Mouse (Mus musculus) MEL (cell line): ENCODE data around the gene Tnfsf12. TPM values are rescaled to one million over a fixed set of nuclear protein-coding genes. Genes with fewer than 3 reads are reported as not detected.

Experiments
- DNase-seq: peaks from one replicate; pipeline ENCODE4 v3.0.0; 2011; ENCODE audit warnings: low read depth, low spot score
- H3K27ac ChIP-seq: 2 replicates; pipeline ENCODE4 v1.5.1; 2012; ENCODE audit warnings: low read depth, mild to moderate bottlenecking, control low read depth, low read length, moderate library complexity; ENCODE audit not compliant: control insufficient read depth
- H3K27me3 ChIP-seq, 2 experiments: fragments of 150-350 bp in 1 of 2; sonication (generic) in 1 of 2; 2 replicates each; pipeline ENCODE4 v1.6.1; 2012; ENCODE audit warnings: low read length in 2 of 2, mild to moderate bottlenecking in 2 of 2, improper control_type of control experiment in 1 of 2, moderate library complexity in 1 of 2; ENCODE audit not compliant: insufficient read depth in 2 of 2, control insufficient read depth in 1 of 2
- H3K36me3 ChIP-seq, 2 experiments: 2 replicates each; pipeline ENCODE4 v1.6.1; 2012 to 2014; ENCODE audit warnings: low read length in 2 of 2, improper control_type of control experiment in 1 of 2, inconsistent platforms in 1 of 2, mild to moderate bottlenecking in 1 of 2; ENCODE audit not compliant: insufficient read depth in 2 of 2, control insufficient read depth in 1 of 2
- H3K4me1 ChIP-seq, 2 experiments: fragments of 150-350 bp in 1 of 2; sonication (generic) in 1 of 2; 2 replicates each; pipeline ENCODE4 v1.6.1; 2012; ENCODE audit warnings: low read length in 2 of 2, improper control_type of control experiment in 1 of 2, mild to moderate bottlenecking in 1 of 2; ENCODE audit not compliant: insufficient read depth in 2 of 2, control insufficient read depth in 1 of 2
- H3K4me3 ChIP-seq, 2 experiments: fragments of 150-350 bp in 1 of 2; sonication (generic) in 1 of 2; 2 replicates each; pipeline ENCODE4 v1.5.1; 2012; ENCODE audit warnings: low read depth in 2 of 2, low read length in 2 of 2, mild to moderate bottlenecking in 2 of 2, moderate library complexity in 2 of 2, control low read depth in 1 of 2, improper control_type of control experiment in 1 of 2; ENCODE audit not compliant: control insufficient read depth in 1 of 2, insufficient read depth in 1 of 2
- H3K79me2 ChIP-seq: 2 replicates; pipeline ENCODE4 v1.6.1; 2012; ENCODE audit warnings: mild to moderate bottlenecking, low read length, moderate library complexity; ENCODE audit not compliant: control insufficient read depth, poor library complexity, insufficient read depth
- H3K9ac ChIP-seq: 2 replicates; pipeline ENCODE4 v1.6.1; 2012; ENCODE audit warnings: low read depth, mild to moderate bottlenecking, control low read depth, low read length, moderate library complexity; ENCODE audit not compliant: control insufficient read depth, poor library complexity, severe bottlenecking
- H3K9me3 ChIP-seq: fragments of 150-350 bp; sonication (generic); replicated peaks from 2 replicates; pipeline ENCODE4 v1.6.1; 2012; ENCODE audit warnings: mild to moderate bottlenecking, low read length, improper control_type of control experiment, moderate library complexity; ENCODE audit not compliant: insufficient read depth
- BHLHE40 ChIP-seq: IDR thresholded peaks from 2 replicates; pipeline ENCODE4 v1.6.1; 2012; ENCODE audit warnings: low read depth, mild to moderate bottlenecking, inconsistent platforms, low read length, improper control_type of control experiment, borderline replicate concordance
- CHD1 ChIP-seq: IDR thresholded peaks from 2 replicates; pipeline ENCODE4 v1.6.1; 2012; ENCODE audit warnings: low read depth, mild to moderate bottlenecking, inconsistent platforms, low read length, improper control_type of control experiment
- CHD2 ChIP-seq: IDR thresholded peaks from 2 replicates; pipeline ENCODE4 v1.6.1; 2011; ENCODE audit warnings: low read length, improper control_type of control experiment
- CTCF ChIP-seq, 3 experiments: IDR thresholded peaks in 2 of 3; conservative IDR thresholded peaks in 1 of 3; 2 replicates each; pipeline ENCODE4 v1.5.1; 2011 to 2012; ENCODE audit warnings: low read length in 3 of 3, low read depth in 2 of 3, mild to moderate bottlenecking in 2 of 3, improper control_type of control experiment in 1 of 3, inconsistent platforms in 1 of 3, mixed read lengths in 1 of 3, moderate library complexity in 1 of 3; ENCODE audit not compliant: control insufficient read depth in 1 of 3, insufficient read depth in 1 of 3, poor library complexity in 1 of 3, severe bottlenecking in 1 of 3
- E2F4 ChIP-seq: IDR thresholded peaks from 2 replicates; pipeline ENCODE4 v1.6.1; 2011; ENCODE audit warnings: low read depth, low read length, improper control_type of control experiment, borderline replicate concordance
- ELF1 ChIP-seq: IDR thresholded peaks from 2 replicates; pipeline ENCODE4 v1.6.1; 2014; ENCODE audit warnings: low read depth, mild to moderate bottlenecking, inconsistent platforms, low read length, improper control_type of control experiment, moderate library complexity
- EP300 ChIP-seq, 2 experiments: IDR thresholded peaks; 2 replicates each; pipeline ENCODE4 v1.6.1; 2011; ENCODE audit warnings: improper control_type of control experiment in 2 of 2, low read length in 2 of 2, low read depth in 1 of 2, mild to moderate bottlenecking in 1 of 2
- ETS1 ChIP-seq: IDR thresholded peaks from 2 replicates; pipeline ENCODE4 v1.6.1; 2012; ENCODE audit warnings: low read depth, mild to moderate bottlenecking, inconsistent platforms, low read length, improper control_type of control experiment, moderate library complexity
- GABPA ChIP-seq: IDR thresholded peaks from 2 replicates; pipeline ENCODE4 v1.6.1; 2012; ENCODE audit warnings: low read depth, mild to moderate bottlenecking, inconsistent platforms, low read length, improper control_type of control experiment, moderate library complexity
- GATA1 ChIP-seq: IDR thresholded peaks from 2 replicates; pipeline ENCODE4 v1.6.1; 2011; ENCODE audit warnings: low read depth, low read length, improper control_type of control experiment
- HCFC1 ChIP-seq: IDR thresholded peaks from 2 replicates; pipeline ENCODE4 v1.6.1; 2012; ENCODE audit warnings: low read depth, mild to moderate bottlenecking, inconsistent platforms, low read length, improper control_type of control experiment, moderate library complexity
- JUND ChIP-seq: IDR thresholded peaks from 2 replicates; pipeline ENCODE4 v1.6.1; 2011; ENCODE audit warnings: low read depth, mild to moderate bottlenecking, improper control_type of control experiment, low read length
- KAT2A ChIP-seq: conservative IDR thresholded peaks from 2 replicates; pipeline ENCODE4 v1.6.1; 2012; ENCODE audit warnings: low read depth, low read length, improper control_type of control experiment, inconsistent platforms
- MAFK ChIP-seq: IDR thresholded peaks from 2 replicates; pipeline ENCODE4 v1.6.1; 2011; ENCODE audit warnings: low read depth, mild to moderate bottlenecking, low read length, improper control_type of control experiment, borderline replicate concordance
- MAX ChIP-seq: IDR thresholded peaks from 2 replicates; pipeline ENCODE4 v1.6.1; 2011; ENCODE audit warnings: low read length, improper control_type of control experiment
- MAZ ChIP-seq: IDR thresholded peaks from 2 replicates; pipeline ENCODE4 v1.6.1; 2012; ENCODE audit warnings: low read depth, mild to moderate bottlenecking, inconsistent platforms, low read length, improper control_type of control experiment
- MEF2A ChIP-seq: IDR thresholded peaks from 2 replicates; pipeline ENCODE4 v1.6.1; 2014; ENCODE audit warnings: low read depth, mild to moderate bottlenecking, inconsistent platforms, low read length, improper control_type of control experiment; ENCODE audit not compliant: poor library complexity, insufficient replicate concordance, severe bottlenecking; ENCODE audit errors: extremely low read depth
- MXI1 ChIP-seq: IDR thresholded peaks from 2 replicates; pipeline ENCODE4 v1.6.1; 2011; ENCODE audit warnings: mild to moderate bottlenecking, low read depth, low read length, improper control_type of control experiment
- MYB ChIP-seq: IDR thresholded peaks from 2 replicates; pipeline ENCODE4 v1.6.1; 2011; ENCODE audit warnings: mild to moderate bottlenecking, low read depth, low read length, improper control_type of control experiment
- MYC ChIP-seq: IDR thresholded peaks from 2 replicates; pipeline ENCODE4 v1.6.1; 2011; ENCODE audit warnings: low read depth, mild to moderate bottlenecking, low read length, improper control_type of control experiment, moderate library complexity
- NELFE ChIP-seq: IDR thresholded peaks from 2 replicates; pipeline ENCODE4 v1.6.1; 2011; ENCODE audit warnings: low read depth, low read length, improper control_type of control experiment
- POLR2A ChIP-seq, 2 experiments: IDR thresholded peaks; 2 replicates each; pipeline ENCODE4 v1.6.1; 2011 to 2012; ENCODE audit warnings: low read length in 2 of 2, mild to moderate bottlenecking in 2 of 2, control low read depth in 1 of 2, improper control_type of control experiment in 1 of 2, low read depth in 1 of 2, moderate library complexity in 1 of 2; ENCODE audit not compliant: control insufficient read depth in 1 of 2, insufficient read depth in 1 of 2, poor library complexity in 1 of 2
- POLR2AphosphoS2 ChIP-seq: IDR thresholded peaks from 2 replicates; pipeline ENCODE4 v1.6.1; 2011; ENCODE audit warnings: low read length, improper control_type of control experiment
- POLR2AphosphoS5 ChIP-seq: IDR thresholded peaks from 2 replicates; pipeline ENCODE4 v1.6.1; 2012; ENCODE audit warnings: low read depth, borderline replicate concordance, mild to moderate bottlenecking, inconsistent platforms, low read length, moderate library complexity, mixed read lengths
- RAD21 ChIP-seq: IDR thresholded peaks from 2 replicates; pipeline ENCODE4 v1.6.1; 2011; ENCODE audit warnings: mild to moderate bottlenecking, low read depth, low read length, improper control_type of control experiment
- RCOR1 ChIP-seq: IDR thresholded peaks from 2 replicates; pipeline ENCODE4 v1.6.1; 2012; ENCODE audit warnings: low read depth, mild to moderate bottlenecking, inconsistent platforms, low read length, improper control_type of control experiment
- SIN3A ChIP-seq: IDR thresholded peaks from 2 replicates; pipeline ENCODE4 v1.6.1; 2012; ENCODE audit warnings: low read length, improper control_type of control experiment, inconsistent platforms
- TAL1 ChIP-seq: IDR thresholded peaks from 2 replicates; pipeline ENCODE4 v1.6.1; 2012; ENCODE audit warnings: mild to moderate bottlenecking, inconsistent platforms, low read length, moderate library complexity, mixed read lengths
- TBP ChIP-seq: IDR thresholded peaks from 2 replicates; pipeline ENCODE4 v1.8.0; 2011; ENCODE audit warnings: low read depth, low read length, improper control_type of control experiment
- UBTF ChIP-seq: IDR thresholded peaks from 2 replicates; pipeline ENCODE4 v1.6.1; 2012; ENCODE audit warnings: low read depth, mild to moderate bottlenecking, inconsistent platforms, low read length, improper control_type of control experiment, moderate library complexity, borderline replicate concordance; ENCODE audit not compliant: insufficient read depth
- USF1 ChIP-seq: IDR thresholded peaks from 2 replicates; pipeline ENCODE4 v1.6.1; 2014; ENCODE audit warnings: low read depth, mild to moderate bottlenecking, inconsistent platforms, low read length, improper control_type of control experiment, moderate library complexity
- USF2 ChIP-seq, 2 experiments: IDR thresholded peaks; 2 replicates each; pipeline ENCODE4 v1.6.1; 2011 to 2012; ENCODE audit warnings: improper control_type of control experiment in 2 of 2, low read length in 2 of 2, borderline replicate concordance in 1 of 2, inconsistent platforms in 1 of 2, low read depth in 1 of 2, mild to moderate bottlenecking in 1 of 2; ENCODE audit not compliant: insufficient read depth in 1 of 2
- ZC3H11A ChIP-seq: IDR thresholded peaks from 2 replicates; pipeline ENCODE4 v1.6.1; 2012; ENCODE audit warnings: low read depth, mild to moderate bottlenecking, inconsistent platforms, low read length, improper control_type of control experiment
- ZKSCAN1 ChIP-seq: IDR thresholded peaks from 2 replicates; pipeline ENCODE4 v1.6.1; 2012; ENCODE audit warnings: low read depth, mild to moderate bottlenecking, inconsistent platforms, low read length, improper control_type of control experiment, moderate library complexity
- ZMIZ1 ChIP-seq: IDR thresholded peaks from 2 replicates; pipeline ENCODE4 v1.6.1; 2012; ENCODE audit warnings: low read depth, mild to moderate bottlenecking, inconsistent platforms, low read length, improper control_type of control experiment, moderate library complexity
- ZNF384 ChIP-seq: IDR thresholded peaks from 2 replicates; pipeline ENCODE4 v1.6.1; 2012; ENCODE audit warnings: low read depth, mild to moderate bottlenecking, inconsistent platforms, low read length, improper control_type of control experiment
- polyA plus RNA-seq, 2 experiments: library from polyadenylated mRNA; stranded (reverse) in 1 of 2; unstranded in 1 of 2; fragments of >175 nt in 1 of 2; fragments of >200 nt in 1 of 2; gene quantifications; 2 replicates each; pipeline versions ENCODE4 v1.2.1 to v1.2.4; 2012; ENCODE audit warnings: low replicate concordance in 2 of 2, low read depth in 1 of 2; ENCODE audit not compliant: insufficient read length in 2 of 2, insufficient read depth in 1 of 2, missing spikeins in 1 of 2
- total RNA-seq: library from RNA; depleted of rRNA; stranded (reverse); fragments of 300-350 nt; gene quantifications from 2 replicates; pipeline ENCODE4 v1.2.3, GENCODE M21; 2012

The Tnfsf12 gene
- total and polyA plus RNA-seq, 3 experiments: 0.10 TPM; not detected in 2

DNA sequence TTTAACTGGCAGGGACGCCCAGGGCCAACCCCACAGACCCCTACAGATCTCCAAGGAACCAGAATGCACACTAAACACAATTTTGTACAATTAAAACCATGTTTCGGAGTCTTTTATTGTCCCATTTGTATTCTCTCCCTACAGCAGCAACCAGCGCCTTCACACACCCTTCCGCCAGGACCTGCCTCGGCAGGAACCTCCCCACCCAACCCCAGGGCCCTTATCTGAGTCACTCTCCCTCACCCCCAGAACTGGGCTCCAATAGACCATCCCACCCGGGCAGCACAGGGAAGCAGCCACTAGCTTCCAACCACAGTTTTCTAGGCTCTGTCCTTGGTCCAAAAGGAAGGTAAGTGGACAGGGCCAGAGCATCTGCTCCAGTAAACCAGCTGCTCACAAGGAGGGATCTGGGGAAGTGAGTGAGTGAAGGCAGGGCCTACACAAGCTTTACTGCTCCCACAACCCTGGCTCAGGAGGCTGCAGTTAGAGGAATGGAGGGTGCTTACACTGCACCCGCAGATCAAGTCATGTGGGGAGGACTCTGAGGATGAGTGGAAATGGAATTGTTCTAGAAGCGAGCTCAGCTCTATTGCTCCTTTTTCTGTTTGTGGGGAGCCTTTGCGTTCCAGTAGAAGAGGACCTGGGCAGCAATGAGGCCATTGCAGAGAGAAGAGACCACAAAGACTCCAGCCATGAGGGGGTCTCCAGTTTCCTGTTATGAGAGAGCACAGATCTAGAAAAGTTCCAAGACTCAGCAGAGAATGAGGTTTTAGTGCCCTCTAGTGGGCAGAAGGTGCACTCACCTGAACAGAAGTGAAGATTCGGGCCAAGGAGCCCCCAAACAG lies 38.8 kb downstream of the Tnfsf12 start:
- peaks cover 2% of the 10 kb centered on the region; the same call in 1 of the 2 replicates for H3K79me2 ChIP-seq
- H3K27ac ChIP-seq: no peak overlapping the region
- H3K4me3 ChIP-seq: no peak overlapping the region
- DNase-seq: peak; percentile 83
- H3K36me3 ChIP-seq: peaks cover 4 to 14% of the 10 kb centered on the region in 2 experiments; a peak in 3 of 4 replicates
- H3K9me3 ChIP-seq: no peaks in the 10 kb centered on the region
- H3K9ac ChIP-seq: 0 out of 2 replicates have a peak overlapping the region, but pooled peaks have one; percentile 4
- H3K27me3 ChIP-seq: no peaks in the 10 kb centered on the region
- peaks cover 4 to 11% of the 10 kb centered on the region in 2 experiments for H3K4me1 ChIP-seq
- TF ChIP-seq MAZ: peak; percentile 19; the same call in 1 of the 2 replicates
- no peak for TF ChIP-seq MXI1
- TF ChIP-seq MEF2A: no peak
- TF ChIP-seq GABPA: no peak
- no peak for TF ChIP-seq ZMIZ1
- no peak for TF ChIP-seq ETS1
- TF ChIP-seq RAD21: peak; percentile 91
- TF ChIP-seq USF1: peak; percentile 21; the same call in 1 of the 2 replicates
- no peak for TF ChIP-seq POLR2A (IDR thresholded peaks at IDR 0.05; ENCODE audit: control insufficient read depth in 1 of 2, insufficient read depth in 1 of 2, low read depth in 1 of 2, low read length in 2 of 2, poor library complexity in 1 of 2)
- no peak for TF ChIP-seq CHD2
- no peak for TF ChIP-seq UBTF
- TF ChIP-seq HCFC1: 0 out of 2 replicates have a peak, but pooled peaks have one; percentile 25
- peak; percentile 64; the same call in 1 of the 2 replicates for TF ChIP-seq SIN3A
- no peak for TF ChIP-seq POLR2AphosphoS5
- TF ChIP-seq ZC3H11A: peak; percentile 75
- TF ChIP-seq E2F4: no peak
- TF ChIP-seq MYB: no peak
- TF ChIP-seq ZKSCAN1: no peak
- no peak for TF ChIP-seq MAFK
- TF ChIP-seq EP300 (IDR thresholded peaks at IDR 0.05; ENCODE audit: low read depth in 1 of 2, low read length in 2 of 2): no peak
- no peak for TF ChIP-seq KAT2A
- TF ChIP-seq ZNF384: no peak
- peak; percentile 9; the same call in 1 of the 2 replicates for TF ChIP-seq GATA1
- no peak for TF ChIP-seq MYC
- TF ChIP-seq USF2 (IDR thresholded peaks at IDR 0.05; ENCODE audit: borderline replicate concordance in 1 of 2, insufficient read depth in 1 of 2, low read depth in 1 of 2, low read length in 2 of 2): no peak
- TF ChIP-seq CHD1: no peak
- no peak for TF ChIP-seq TAL1
- 0 out of 2 replicates have a peak, but pooled peaks have one; percentile 15 for TF ChIP-seq POLR2AphosphoS2
- TF ChIP-seq RCOR1: no peak
- TF ChIP-seq ELF1: no peak
- TF ChIP-seq TBP: no peak
- TF ChIP-seq NELFE: no peak
- no peak for TF ChIP-seq JUND
- TF ChIP-seq CTCF (IDR thresholded peaks at IDR 0.05 in 2 of 3, conservative IDR thresholded peaks at IDR 0.05 in 1 of 3; ENCODE audit: control insufficient read depth in 1 of 3, insufficient read depth in 1 of 3, low read depth in 2 of 3, low read length in 3 of 3, poor library complexity in 1 of 3, severe bottlenecking in 1 of 3): peak; percentile 77 to 94 (median 89)
- TF ChIP-seq BHLHE40: no peak
- TF ChIP-seq MAX: no peak
